Mouse (Mus musculus): ENCODE results near the gene Crip1. TPM values are rescaled to one million over a fixed set of nuclear protein-coding genes. Genes with fewer than 3 reads are reported as not detected.

Gene Crip1
- total RNA-seq, 1 experiment, result 173 TPM

DNA sequence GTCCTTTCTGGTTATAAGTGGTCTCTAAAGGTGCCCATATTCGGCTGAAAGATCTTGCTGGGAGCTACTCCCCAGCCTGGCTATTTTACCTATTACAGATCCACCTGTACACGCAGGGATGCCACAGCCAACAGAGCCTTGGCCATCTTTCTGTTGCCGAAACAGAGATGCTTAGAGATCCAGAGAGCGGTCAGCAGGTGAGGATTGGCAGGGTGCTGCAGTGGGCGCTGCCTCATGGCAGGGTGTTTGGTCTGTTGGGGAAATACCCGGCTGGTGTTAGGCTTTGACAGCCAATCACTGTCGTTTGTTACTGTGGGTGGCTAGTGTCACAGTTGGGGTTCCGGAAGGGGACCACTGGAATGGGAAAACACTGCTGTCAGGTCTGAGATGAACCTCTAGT is 11.9 kb downstream of the Crip1 start:
- peaks cover 16% of the 10 kb centered on the region for H3K36me3 ChIP-seq (ENCODE audit: control insufficient read depth, insufficient read depth, low read length, poor library complexity, severe bottlenecking)
- no peak overlapping the region for H3K9ac ChIP-seq (ENCODE audit: insufficient read depth, low read depth, low read length, poor library complexity, severe bottlenecking)
- no peak overlapping the region for H3K4me3 ChIP-seq (ENCODE audit: insufficient read depth in 1 of 2, low read depth in 1 of 2, low read length in 2 of 2, poor library complexity in 1 of 2, severe bottlenecking in 1 of 2)

DNA sequence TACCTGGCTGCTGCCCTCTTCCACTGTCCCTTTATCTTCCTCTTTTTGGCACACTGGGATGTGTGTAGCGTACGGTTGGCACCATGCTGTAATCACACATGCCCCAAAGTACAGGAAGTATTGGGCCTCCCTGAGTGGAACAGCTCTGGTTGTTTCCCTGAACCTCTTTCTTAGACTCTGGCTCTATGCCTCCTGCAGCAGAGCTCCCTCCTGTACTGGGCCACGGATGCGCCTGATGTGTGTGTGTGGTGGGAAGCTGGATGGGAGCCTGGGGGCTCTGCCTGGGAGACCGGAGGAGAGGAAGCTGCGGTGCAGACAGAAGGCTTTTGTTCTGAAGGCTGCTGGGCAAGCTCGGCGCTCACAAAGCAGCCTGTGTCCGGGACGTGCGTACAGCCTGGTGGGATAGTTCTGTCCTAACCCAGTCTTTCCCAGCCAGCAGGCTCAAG is 17.5 kb downstream of the Crip1 start:
- in situ Hi-C loops (cut with MboI; ENCODE audit: low sequenced_read_pairs in 2 of 2, unreplicated experiment in 2 of 2), result no loop called here
- Histone ChIP-seq H3K4me3 (ENCODE audit: insufficient read depth in 1 of 2, low read depth in 1 of 2, low read length in 2 of 2, poor library complexity in 1 of 2, severe bottlenecking in 1 of 2) (no peak overlapping the region), H3K9me3 (ENCODE audit: control insufficient read depth, insufficient read depth, low read depth, low read length) (no peaks in the 10 kb centered on the region), H3K36me3 (ENCODE audit: control insufficient read depth, insufficient read depth, low read length, poor library complexity, severe bottlenecking) (peaks cover 15% of the 10 kb centered on the region), H3K27ac (ENCODE audit: insufficient read depth, low read depth, low read length, poor library complexity, severe bottlenecking) (no peak overlapping the region), H3K9ac (ENCODE audit: insufficient read depth, low read depth, low read length, poor library complexity, severe bottlenecking) (no peak overlapping the region), H3K4me1 (ENCODE audit: control insufficient read depth in 2 of 2, insufficient read depth in 2 of 2, low read length in 2 of 2, poor library complexity in 1 of 2) (peaks cover 0 to 3% of the 10 kb centered on the region in 2 experiments; a peak in 1 of 4 replicates)
- no peak for DNase-seq (ENCODE audit: low read depth, low spot score)
- no peak for TF ChIP-seq MAFK (IDR thresholded peaks at IDR 0.05; ENCODE audit: insufficient read depth, low read depth, low read length)
- no peak for TF ChIP-seq ZC3H11A (IDR thresholded peaks at IDR 0.05; ENCODE audit: borderline replicate concordance, low read depth, low read length)
- TF ChIP-seq CHD2 (IDR thresholded peaks at IDR 0.05; ENCODE audit: low read depth, low read length), result no peak
- no peak for TF ChIP-seq ZNF384 (IDR thresholded peaks at IDR 0.05; ENCODE audit: low read depth, low read length)
- no peak for TF ChIP-seq HCFC1 (IDR thresholded peaks at IDR 0.05; ENCODE audit: borderline replicate concordance, insufficient read depth, low read length)

More for the DNA sequence above, 11.9 kb downstream of the Crip1 start:
- Histone ChIP-seq H3K9me3 (ENCODE audit: control insufficient read depth, insufficient read depth, low read depth, low read length) (no peaks in the 10 kb centered on the region), H3K4me1 (ENCODE audit: control insufficient read depth in 2 of 2, insufficient read depth in 2 of 2, low read length in 2 of 2, poor library complexity in 1 of 2) (peaks cover 0 to 15% of the 10 kb centered on the region in 2 experiments; a peak in 2 of 4 replicates), H3K27ac (ENCODE audit: insufficient read depth, low read depth, low read length, poor library complexity, severe bottlenecking) (no peak overlapping the region)
- in situ Hi-C loops (cut with MboI; ENCODE audit: low sequenced_read_pairs in 2 of 2, unreplicated experiment in 2 of 2), result no loop called here
- DNase-seq (ENCODE audit: low read depth, low spot score), result no peak
- TF ChIP-seq MAFK (IDR thresholded peaks at IDR 0.05; ENCODE audit: insufficient read depth, low read depth, low read length), result no peak
- no peak for TF ChIP-seq CHD2 (IDR thresholded peaks at IDR 0.05; ENCODE audit: low read depth, low read length)
- no peak for TF ChIP-seq ZNF384 (IDR thresholded peaks at IDR 0.05; ENCODE audit: low read depth, low read length)
- no peak for TF ChIP-seq ZC3H11A (IDR thresholded peaks at IDR 0.05; ENCODE audit: borderline replicate concordance, low read depth, low read length)
- TF ChIP-seq HCFC1 (IDR thresholded peaks at IDR 0.05; ENCODE audit: borderline replicate concordance, insufficient read depth, low read length), result no peak

DNA sequence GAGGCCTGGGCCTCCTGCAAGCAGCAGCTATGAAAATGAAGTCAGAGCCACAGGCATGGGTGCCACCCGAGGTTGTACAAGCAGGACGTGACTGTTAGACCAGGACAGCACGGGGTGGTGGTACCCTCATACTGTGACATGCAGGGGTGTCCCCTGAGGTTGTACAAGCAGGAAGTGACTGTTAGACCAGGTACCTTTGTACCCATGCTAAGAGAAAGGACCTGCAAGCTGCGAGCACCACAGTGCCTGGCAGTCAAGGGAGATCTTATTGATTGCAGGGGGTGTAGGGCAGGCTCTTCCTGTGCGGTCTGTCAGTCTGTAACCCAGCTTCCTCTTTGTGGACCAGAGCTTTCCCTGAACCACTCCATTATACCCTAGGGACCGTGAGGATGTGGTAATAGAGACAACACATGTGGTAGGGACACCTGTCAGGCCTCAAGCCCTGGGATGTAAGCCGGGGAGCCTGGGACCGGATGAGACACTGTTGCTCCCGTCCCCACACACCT is 22.0 kb downstream of the Crip1 start:
- peaks cover 0 to 3% of the 10 kb centered on the region in 2 experiments; a peak in 1 of 4 replicates for H3K4me1 ChIP-seq (ENCODE audit: control insufficient read depth in 2 of 2, insufficient read depth in 2 of 2, low read length in 2 of 2, poor library complexity in 1 of 2)
- TF ChIP-seq ZNF384 (IDR thresholded peaks at IDR 0.05; ENCODE audit: low read depth, low read length) (no peak), CHD2 (IDR thresholded peaks at IDR 0.05; ENCODE audit: low read depth, low read length) (no peak), ZC3H11A (IDR thresholded peaks at IDR 0.05; ENCODE audit: borderline replicate concordance, low read depth, low read length) (no peak), HCFC1 (IDR thresholded peaks at IDR 0.05; ENCODE audit: borderline replicate concordance, insufficient read depth, low read length) (no peak), MAFK (IDR thresholded peaks at IDR 0.05; ENCODE audit: insufficient read depth, low read depth, low read length) (no peak)
- H3K4me3 ChIP-seq (ENCODE audit: insufficient read depth in 1 of 2, low read depth in 1 of 2, low read length in 2 of 2, poor library complexity in 1 of 2, severe bottlenecking in 1 of 2), result no peak overlapping the region
- no peak for DNase-seq (ENCODE audit: low read depth, low spot score)
- no peak overlapping the region for H3K9ac ChIP-seq (ENCODE audit: insufficient read depth, low read depth, low read length, poor library complexity, severe bottlenecking)
- in situ Hi-C loops (cut with MboI; ENCODE audit: low sequenced_read_pairs in 2 of 2, unreplicated experiment in 2 of 2), result no loop called here
- H3K9me3 ChIP-seq (ENCODE audit: control insufficient read depth, insufficient read depth, low read depth, low read length), result no peaks in the 10 kb centered on the region
- H3K36me3 ChIP-seq (ENCODE audit: control insufficient read depth, insufficient read depth, low read length, poor library complexity, severe bottlenecking), result peaks cover 9% of the 10 kb centered on the region
- H3K27ac ChIP-seq (ENCODE audit: insufficient read depth, low read depth, low read length, poor library complexity, severe bottlenecking), result no peak overlapping the region

DNA sequence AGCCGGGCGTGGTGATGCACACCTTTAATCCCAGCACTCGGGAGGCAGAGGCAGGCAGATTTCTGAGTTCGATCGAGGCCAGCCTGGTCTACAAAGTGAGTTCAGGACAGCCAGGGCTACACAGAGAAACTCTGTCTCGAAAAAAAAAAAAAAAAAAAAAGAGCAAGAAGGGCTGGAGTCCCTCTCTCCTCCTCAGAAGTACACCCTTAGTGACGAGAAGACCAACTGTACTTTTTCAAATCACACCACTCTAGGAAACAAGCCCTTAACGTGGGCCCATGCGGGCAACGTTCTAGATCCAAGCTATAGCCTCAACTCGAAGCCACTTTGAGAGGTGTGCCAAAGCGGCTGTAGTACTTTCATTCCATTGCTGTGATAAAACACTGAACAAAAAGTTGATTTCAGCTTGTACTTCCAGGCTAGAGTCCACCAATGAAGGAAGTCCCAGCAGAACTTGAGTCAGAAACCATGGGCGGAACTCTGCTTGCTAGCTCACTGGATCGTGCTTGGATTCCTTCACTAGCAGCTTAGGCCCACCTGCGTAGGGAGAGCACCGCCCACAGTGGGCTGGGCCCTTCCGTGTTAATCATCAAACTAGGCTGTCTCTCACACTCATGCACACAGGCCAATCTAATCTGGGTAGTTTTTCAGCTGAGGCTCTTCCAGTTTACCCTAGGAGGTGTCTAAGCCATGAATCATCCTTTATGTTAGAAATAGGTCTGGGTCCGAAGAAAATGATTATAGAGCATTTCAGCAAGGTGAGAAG is 31.0 kb downstream of the Crip1 start:
- Histone ChIP-seq H3K36me3 (ENCODE audit: control insufficient read depth, insufficient read depth, low read length, poor library complexity, severe bottlenecking) (no peaks in the 10 kb centered on the region), H3K9me3 (ENCODE audit: control insufficient read depth, insufficient read depth, low read depth, low read length) (no peaks in the 10 kb centered on the region), H3K9ac (ENCODE audit: insufficient read depth, low read depth, low read length, poor library complexity, severe bottlenecking) (no peak overlapping the region), H3K4me3 (ENCODE audit: insufficient read depth in 1 of 2, low read depth in 1 of 2, low read length in 2 of 2, poor library complexity in 1 of 2, severe bottlenecking in 1 of 2) (no peak overlapping the region), H3K4me1 (ENCODE audit: control insufficient read depth in 2 of 2, insufficient read depth in 2 of 2, low read length in 2 of 2, poor library complexity in 1 of 2) (no peaks in the 10 kb centered on the region), H3K27ac (ENCODE audit: insufficient read depth, low read depth, low read length, poor library complexity, severe bottlenecking) (no peak overlapping the region)
- DNase-seq (ENCODE audit: low read depth, low spot score), result no peak
- TF ChIP-seq ZC3H11A (IDR thresholded peaks at IDR 0.05; ENCODE audit: borderline replicate concordance, low read depth, low read length) (no peak), ZNF384 (IDR thresholded peaks at IDR 0.05; ENCODE audit: low read depth, low read length) (peak; percentile 65)
- in situ Hi-C loops (cut with MboI; ENCODE audit: low sequenced_read_pairs in 2 of 2, unreplicated experiment in 2 of 2), result no loop called here

Measured in ES-E14 (cell line).